Mouse (Mus musculus): ENCODE measurements around the gene Pde2a.
"Not testable (repeated sequence)": the region's sequence is repeated elsewhere in the genome, so short reads cannot be mapped to it uniquely, and the experiment has no call there.

Gene Pde2a

DNA sequence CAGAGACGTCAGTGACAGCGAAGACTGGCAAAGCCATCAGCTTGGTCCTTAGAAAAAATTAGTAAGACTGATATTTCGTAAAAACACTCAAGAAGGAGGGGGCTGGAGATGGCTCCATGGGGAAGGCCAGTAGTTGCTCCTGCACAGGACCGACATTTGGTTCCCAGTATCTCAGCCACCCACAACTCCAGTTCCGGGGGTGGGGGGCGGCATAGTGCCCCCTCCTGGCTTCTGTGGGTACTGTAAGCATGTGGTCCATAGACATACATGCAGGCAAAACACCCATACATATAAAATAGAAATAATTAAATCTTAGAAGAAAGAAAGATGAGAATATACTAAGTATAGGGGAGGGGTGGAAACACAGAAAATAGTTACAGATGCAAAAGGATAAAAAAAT, 95.0 kb downstream of the Pde2a start:
- no peak for DNase-seq (ENCODE audit: low read depth)

GRCm38 (mm10) chr7:101521696-101522095, 100.2 kb downstream of the Pde2a start:
- no peak for DNase-seq (ENCODE audit: low read depth)

DNA sequence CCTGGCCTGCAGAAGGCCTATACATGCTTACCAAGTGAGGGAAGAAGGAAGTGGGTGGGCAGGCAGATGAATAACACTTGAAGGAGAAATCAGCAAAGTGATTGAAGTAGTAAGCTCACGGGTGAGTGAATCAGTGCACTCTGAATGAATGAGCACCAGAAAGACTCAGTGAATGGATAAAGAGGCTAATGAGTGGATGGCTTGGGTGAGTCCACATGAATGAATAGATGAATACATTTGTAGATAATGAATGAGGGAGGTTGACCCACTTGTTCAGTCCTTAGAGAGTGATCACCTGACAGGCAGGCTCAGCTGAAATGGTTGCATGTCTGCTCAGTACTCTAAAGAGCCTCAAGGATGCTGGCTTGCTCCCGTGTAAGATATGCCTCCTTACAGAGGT, 101.7 kb downstream of the Pde2a start:
- DNase-seq (ENCODE audit: low read depth) = no peak

DNA sequence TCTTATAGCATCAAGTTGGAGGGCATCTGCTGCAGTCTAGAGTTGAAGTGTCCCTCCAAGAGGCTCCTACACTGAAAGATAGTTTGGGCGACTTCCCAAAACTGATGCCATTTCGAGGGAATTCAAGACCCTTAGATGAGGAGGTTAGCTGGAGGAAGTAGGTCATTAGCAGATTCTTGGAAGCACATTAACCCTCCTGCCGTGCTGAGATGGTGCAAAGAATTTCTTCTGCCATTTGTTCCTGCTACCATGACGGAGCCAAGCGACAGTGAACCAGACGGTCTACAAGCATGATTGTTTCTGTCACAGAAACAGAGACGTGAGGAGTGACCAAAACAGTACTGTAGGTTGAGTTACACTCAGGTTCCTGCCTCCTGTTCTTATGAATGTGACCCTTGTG, 105.0 kb downstream of the Pde2a start:
- no peak for DNase-seq (ENCODE audit: low read depth)

- no peak for DNase-seq (ENCODE audit: low read depth)
These were observed 112.9 kb downstream of the Pde2a start for GRCm38 (mm10) chr7:101534428-101534827.

GRCm38 (mm10) chr7:101535102-101535501, 113.6 kb downstream of the Pde2a start:
- no peak for DNase-seq (ENCODE audit: low read depth)

DNA sequence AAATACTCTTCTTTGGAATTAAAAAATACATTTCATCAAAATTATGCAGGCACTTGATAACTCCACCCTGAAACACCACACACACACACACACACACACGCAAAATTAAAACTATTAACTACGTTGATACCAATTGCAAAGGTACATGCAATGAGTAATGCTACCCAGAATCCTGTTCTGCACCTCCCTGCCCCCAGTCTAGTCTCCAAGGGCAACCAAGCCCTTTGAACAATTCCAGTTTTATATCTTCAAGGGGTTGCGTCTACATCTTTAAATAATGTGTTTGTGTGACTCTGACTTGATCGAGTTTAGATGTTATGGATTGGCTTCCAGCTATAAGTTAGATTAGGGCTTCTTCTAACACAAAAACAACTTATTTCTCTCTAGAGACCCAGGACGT, 114.0 kb downstream of the Pde2a start:
- no peak for DNase-seq (ENCODE audit: low read depth)

DNA sequence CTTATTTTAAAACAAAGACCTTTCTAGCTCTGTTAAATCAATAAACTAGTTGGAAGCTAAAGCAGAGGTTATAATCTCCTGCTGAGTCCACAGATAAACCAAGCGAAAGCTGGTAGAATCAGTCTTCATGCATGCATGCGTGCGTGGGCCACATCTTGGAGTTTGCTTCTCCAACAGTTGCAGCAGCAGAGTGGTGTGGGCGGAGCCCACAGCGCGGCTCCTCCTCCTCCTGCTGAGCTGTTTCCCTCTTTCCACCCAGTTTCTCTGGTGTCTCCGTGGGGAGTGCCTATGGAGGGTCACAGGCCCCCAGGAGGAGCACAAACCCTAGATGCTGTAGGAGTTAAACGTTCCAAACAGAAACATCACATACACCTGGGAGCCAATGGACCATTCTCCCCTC, 116.0 kb downstream of the Pde2a start:
- DNase-seq (ENCODE audit: low read depth) = no peak

GRCm38 (mm10) chr7:101538141-101538933, 116.8 kb downstream of the Pde2a start:
- peak; percentile 50 for DNase-seq (ENCODE audit: low read depth)

- no peak for DNase-seq (ENCODE audit: low read depth)
These were observed 118.3 kb downstream of the Pde2a start for GRCm38 (mm10) chr7:101539774-101540173.

GRCm38 (mm10) chr7:101540684-101541083, 119.2 kb downstream of the Pde2a start:
- peak; percentile 43 for DNase-seq (ENCODE audit: low read depth)

DNA sequence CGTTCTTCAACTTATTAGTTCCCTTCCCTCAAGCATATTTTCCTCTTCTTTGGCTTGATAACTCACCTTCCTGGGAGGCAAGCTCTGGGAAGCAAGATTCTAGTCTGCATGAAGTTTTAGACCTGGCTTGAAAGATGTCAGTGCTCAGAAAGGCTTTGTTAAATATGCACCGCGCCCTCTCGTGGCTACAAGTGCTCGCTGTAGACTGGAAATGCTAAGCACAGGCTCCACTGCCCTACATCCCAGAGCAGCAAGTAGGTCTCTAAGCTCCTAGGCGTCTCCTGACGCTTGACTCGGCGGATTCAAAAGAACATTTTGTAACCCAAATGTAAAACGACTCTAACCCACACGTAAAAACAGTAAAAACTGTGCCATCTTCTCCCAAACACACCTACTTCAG, 119.6 kb downstream of the Pde2a start:
- peak; percentile 73 for DNase-seq (ENCODE audit: low read depth)

GRCm38 (mm10) chr7:101541734-101542133, 120.2 kb downstream of the Pde2a start:
- no peak for DNase-seq (ENCODE audit: low read depth)

DNA sequence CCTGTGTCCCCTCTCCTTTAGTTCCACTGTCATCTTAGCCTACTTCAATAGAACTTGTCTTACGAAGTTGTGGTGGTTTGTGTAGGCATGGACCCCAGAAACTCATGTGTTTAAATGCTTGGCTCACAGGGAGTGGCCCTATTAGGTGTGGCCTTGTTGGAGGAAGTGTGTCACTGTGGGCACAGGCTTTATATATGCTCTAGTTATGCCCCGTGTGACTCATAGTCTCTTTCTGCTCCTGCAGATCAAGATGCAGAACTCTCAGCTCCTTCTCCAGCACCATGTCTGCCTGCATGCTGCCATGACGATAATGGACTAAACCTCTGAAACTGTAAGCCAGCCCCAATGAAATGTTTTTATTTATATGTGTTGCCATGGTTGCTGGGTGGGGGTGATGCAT, 126.2 kb downstream of the Pde2a start:
- DNase-seq (ENCODE audit: low read depth) = peak; percentile 50

GRCm38 (mm10) chr7:101549266-101549665, 127.8 kb downstream of the Pde2a start:
- no peak for DNase-seq (ENCODE audit: low read depth)

GRCm38 (mm10) chr7:101550686-101551485, 129.4 kb downstream of the Pde2a start:
- DNase-seq (ENCODE audit: low read depth) = no peak

GRCm38 (mm10) chr7:101551530-101551929, 130.0 kb downstream of the Pde2a start:
- no peak for DNase-seq (ENCODE audit: low read depth)

DNA sequence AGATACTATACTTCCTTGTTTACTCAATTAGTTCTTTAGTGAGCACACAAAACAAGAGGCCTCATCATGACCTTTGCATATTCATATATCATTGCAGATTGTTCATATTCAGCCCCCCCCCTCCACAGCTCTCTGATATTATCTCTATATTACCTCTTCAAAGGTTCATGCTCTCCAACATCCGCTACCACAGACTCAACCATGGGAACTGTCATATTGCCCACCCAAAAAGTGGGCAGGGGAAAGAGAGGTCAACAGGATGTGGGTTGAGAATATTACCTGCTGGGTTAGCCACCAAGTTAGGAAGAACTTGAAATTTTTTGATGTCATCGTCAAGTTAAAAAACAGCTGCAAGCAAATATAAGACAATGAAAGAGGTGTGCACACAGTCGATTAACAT, 134.0 kb downstream of the Pde2a start:
- DNase-seq (ENCODE audit: low read depth) = not testable (repeated sequence)

- peak; percentile 68 for DNase-seq (ENCODE audit: low read depth)
These were observed 135.9 kb downstream of the Pde2a start for GRCm38 (mm10) chr7:101557391-101557790.

DNA sequence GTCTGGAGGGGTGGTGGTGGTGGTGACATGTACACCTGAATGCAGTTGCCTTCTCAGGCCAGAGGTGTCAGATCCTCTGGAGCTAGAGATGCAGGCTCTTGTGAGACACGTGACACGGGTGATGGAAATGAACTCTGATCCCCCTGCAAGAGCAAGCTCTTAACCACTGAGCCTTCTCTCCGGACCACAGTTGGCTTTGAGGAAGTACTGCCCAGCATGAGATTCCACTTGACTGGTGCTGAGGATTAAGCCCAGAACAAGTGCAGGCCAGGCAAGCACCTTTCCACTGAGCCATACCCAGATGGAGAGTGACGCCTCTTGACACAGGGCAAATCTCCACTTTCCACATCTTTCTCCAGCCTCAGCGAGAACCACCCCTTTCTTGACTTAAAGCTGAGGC, 137.9 kb downstream of the Pde2a start:
- DNase-seq (ENCODE audit: low read depth) = not testable (repeated sequence)

All from 416B (cell line).